14 mouse cellular contexts compared by ENCODE assay signal in the genomic region with DNA sequence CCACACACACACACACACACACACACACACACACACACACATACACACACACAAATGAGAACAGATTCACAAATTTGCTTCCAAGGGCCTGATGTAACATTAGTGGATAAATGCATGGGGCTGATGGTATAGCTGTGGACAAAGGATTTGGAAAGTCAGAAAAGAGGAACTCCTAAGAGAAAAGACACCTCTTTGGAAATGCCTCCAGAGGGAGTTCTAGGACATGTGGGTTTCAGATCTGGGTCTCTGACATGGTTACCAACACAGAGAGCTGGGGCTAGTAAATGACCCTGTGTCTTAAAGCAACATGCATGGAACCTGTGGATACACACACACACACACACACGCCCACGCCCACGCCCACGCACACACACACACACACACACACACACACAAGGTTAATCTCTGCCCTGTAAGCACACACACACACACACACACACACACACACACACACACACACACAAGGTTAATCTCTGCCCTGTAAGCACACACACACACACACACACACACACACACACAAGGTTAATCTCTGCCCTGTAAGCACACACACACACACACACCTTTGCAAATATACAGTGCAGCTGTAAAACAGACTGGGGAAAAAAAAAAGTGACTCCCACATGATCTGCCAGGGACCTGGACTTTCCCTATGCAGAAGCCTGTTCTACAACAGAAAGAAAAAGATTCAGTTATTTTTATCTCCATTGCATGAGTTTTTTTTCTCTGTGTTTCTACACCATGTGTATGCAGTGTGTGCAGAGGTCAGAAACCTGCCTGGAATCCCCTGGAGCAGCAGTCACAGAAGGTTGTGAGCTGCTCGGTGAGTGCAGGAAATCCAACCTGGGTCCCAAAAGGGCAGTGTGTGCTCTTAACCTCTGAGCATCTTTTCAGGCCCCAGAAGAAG. TPM values are rescaled to one million over a fixed set of nuclear protein-coding genes. Genes with fewer than 3 reads are reported as not detected.
DNase-seq lines count a peak whose midpoint lies in the region; ATAC-seq lines count a peak whose summit lies in the region.
"Not testable (repeated sequence)": the region's sequence is repeated elsewhere in the genome, so short reads cannot be mapped to it uniquely, and the experiment has no call there.
"Had no signal": no experiment of that assay in that cellular context is flagged by ENCODE, and none has a peak within 500 bp of the region (broad histone marks: within the 10 kb centered on the region; RNA-seq: fewer than 3 reads in every experiment).

No protein-coding gene starts in this region.

- 0 out of 2 replicates have a peak, but pooled peaks have one; percentile 3 for ATAC-seq in forebrain, embryonic 13.5 days
- not testable (repeated sequence) for ATAC-seq in heart, embryonic 11.5 days (replicated peaks; ENCODE audit: insufficient number of reproducible peaks, low FRiP score, low TSS enrichment); hindbrain, embryonic 12.5 days (ENCODE audit: low FRiP score); kidney, embryonic 14.5 days (ENCODE audit: low FRiP score, low TSS enrichment); limb, embryonic 15.5 days (ENCODE audit: insufficient number of reproducible peaks, low FRiP score, low TSS enrichment, low read depth); neural tube, embryonic 15.5 days (ENCODE audit: low FRiP score)
- peak; percentile 55 for ATAC-seq in megakaryocyte progenitor cell, adult 5-6 weeks (replicated peaks; ENCODE audit: poor library complexity)

- not testable (repeated sequence) for DNase-seq in embryonic facial prominence, embryonic 10.5 days (ENCODE audit: low spot score)

- not testable (repeated sequence) for H3K27me3 ChIP-seq in embryonic facial prominence, embryonic 10.5 days (replicated peaks; ENCODE audit: low read depth, poor library complexity, severe bottlenecking); forebrain, embryonic 13.5 days; heart, embryonic 11.5 days (ENCODE audit: control insufficient read depth, insufficient read depth, low read length); hindbrain, embryonic 12.5 days; kidney, embryonic 14.5 days (ENCODE audit: control insufficient read depth, insufficient read depth, low read length); limb, embryonic 15.5 days; neural tube, embryonic 15.5 days (replicated peaks)

- H3K4me1 ChIP-seq in embryonic facial prominence, embryonic 10.5 days; forebrain, embryonic 13.5 days; heart, embryonic 11.5 days (ENCODE audit: control insufficient read depth, insufficient read depth, low read length); hindbrain, embryonic 12.5 days; kidney, embryonic 14.5 days (ENCODE audit: control insufficient read depth, insufficient read depth, low read length); limb, embryonic 15.5 days; neural tube, embryonic 15.5 days: not testable (repeated sequence)

- peak overlapping the region; percentile 18; the same call in 1 of the 2 replicates for H3K4me2 ChIP-seq in forebrain, embryonic 13.5 days
- peak overlapping the region; percentile 39 for H3K4me2 ChIP-seq in heart, embryonic 11.5 days
- peak overlapping the region; percentile 34 for H3K4me2 ChIP-seq in hindbrain, embryonic 12.5 days (replicated peaks)
- H3K4me2 ChIP-seq in kidney, embryonic 14.5 days (replicated peaks; ENCODE audit: low read depth, low read length), result peak overlapping the region; percentile 24; the same call in 1 of the 2 replicates
- peak overlapping the region; percentile 22; the same call in 1 of the 2 replicates for H3K4me2 ChIP-seq in limb, embryonic 15.5 days
- peak overlapping the region; percentile 27; the same call in 1 of the 2 replicates for H3K4me2 ChIP-seq in neural tube, embryonic 15.5 days

- not testable (repeated sequence) for H3K9ac ChIP-seq in forebrain, embryonic 13.5 days; heart, embryonic 11.5 days (ENCODE audit: low read depth, low read length); hindbrain, embryonic 12.5 days; kidney, embryonic 14.5 days (ENCODE audit: low read depth, low read length); limb, embryonic 15.5 days; neural tube, embryonic 15.5 days (replicated peaks)

- H3K4me3 ChIP-seq in embryonic facial prominence, embryonic 10.5 days, result peak overlapping the region; percentile 37; the same call in 1 of the 2 replicates
- not testable (repeated sequence) for H3K4me3 ChIP-seq in forebrain, embryonic 13.5 days; hindbrain, embryonic 12.5 days; kidney, embryonic 14.5 days (ENCODE audit: low read length); limb, embryonic 15.5 days; neural tube, embryonic 15.5 days (replicated peaks)
- H3K4me3 ChIP-seq in heart, embryonic 11.5 days (ENCODE audit: low read depth, low read length), result peak overlapping the region; percentile 12; the same call in 1 of the 2 replicates

- H3K27ac ChIP-seq in embryonic facial prominence, embryonic 10.5 days (replicated peaks); forebrain, embryonic 13.5 days; heart, embryonic 11.5 days (ENCODE audit: low read depth, low read length); hindbrain, embryonic 12.5 days; kidney, embryonic 14.5 days (ENCODE audit: low read depth, low read length); limb, embryonic 15.5 days; neural tube, embryonic 15.5 days (replicated peaks): not testable (repeated sequence)

- not testable (repeated sequence) for H3K9me3 ChIP-seq in embryonic facial prominence, embryonic 10.5 days; forebrain, embryonic 13.5 days (replicated peaks); heart, embryonic 11.5 days (replicated peaks; ENCODE audit: control insufficient read depth, low read length); hindbrain, embryonic 12.5 days (replicated peaks); kidney, embryonic 14.5 days (ENCODE audit: control insufficient read depth, low read length); limb, embryonic 15.5 days; neural tube, embryonic 15.5 days (replicated peaks)

- H3K36me3 ChIP-seq in embryonic facial prominence, embryonic 10.5 days (replicated peaks); forebrain, embryonic 13.5 days (ENCODE audit: poor library complexity, severe bottlenecking); heart, embryonic 11.5 days (ENCODE audit: control insufficient read depth, insufficient read depth, low read length); hindbrain, embryonic 12.5 days; kidney, embryonic 14.5 days (ENCODE audit: control insufficient read depth, insufficient read depth, low read length); limb, embryonic 15.5 days; neural tube, embryonic 15.5 days: not testable (repeated sequence)

- 47% methylated on average over 5 of the region's 5 CpGs for WGBS in embryonic facial prominence, embryonic 10.5 days
- 40% methylated on average over 1 of the region's 5 CpGs for WGBS in forebrain, embryonic 13.5 days
- WGBS in heart, embryonic 11.5 days (ENCODE audit: insufficient replicate concordance), result 54% methylated on average over 4 of the region's 5 CpGs
- 58% methylated on average over 5 of the region's 5 CpGs for WGBS in hindbrain, embryonic 12.5 days
- 71% methylated on average over 4 of the region's 5 CpGs for WGBS in kidney, embryonic 14.5 days
- WGBS in limb, embryonic 15.5 days, result 40% methylated on average over 1 of the region's 5 CpGs
- 85% methylated on average over 4 of the region's 5 CpGs for WGBS in neural tube, embryonic 15.5 days

RNA-seq across cellular contexts. Expression of gene H60b, which starts 14.3 kb away (rescaled TPM):
- polyA plus RNA-seq in embryonic facial prominence, embryonic 10.5 days (2016; fragmentation: Nextera tagmentation; extraction: Ambion mirVana), result 0.25 and 0.72 TPM in 2 replicates
- polyA plus RNA-seq in forebrain, embryonic 13.5 days (2015; fragmentation: Nextera tagmentation; extraction: Ambion mirVana), result 0.61 and 0.81 TPM in 2 replicates
- polyA plus RNA-seq in heart, embryonic 11.5 days (2014; fragmentation: Nextera tagmentation; extraction: Ambion mirVana), result 0.39 and 0.49 TPM in 2 replicates
- polyA plus RNA-seq in hindbrain, embryonic 12.5 days (2016; fragmentation: Nextera tagmentation; extraction: Ambion mirVana), result 0.85 and 1.2 TPM in 2 replicates
- 1.2 and 1.5 TPM in 2 replicates for polyA plus RNA-seq in kidney, embryonic 14.5 days (2014; fragmentation: Nextera tagmentation; extraction: Ambion mirVana)
- polyA plus RNA-seq in limb, embryonic 15.5 days (2015; fragmentation: Nextera tagmentation; extraction: Ambion mirVana), result 0.55 and 0.67 TPM in 2 replicates
- total RNA-seq in megakaryocyte progenitor cell, adult 5-6 weeks (2015), result not detected in 2 replicates
- total RNA-seq in megakaryocyte progenitor cell, adult 5-6 weeks (2017), result not detected in 2 replicates
- polyA plus RNA-seq in neural tube, embryonic 15.5 days (2015; fragmentation: Nextera tagmentation; extraction: Ambion mirVana), result 0.23 and 0.46 TPM in 2 replicates
- total RNA-seq: heart, adult 8-10 months; layer of hippocampus, postnatal 14 days; MEL had no signal
- polyA plus RNA-seq: large intestine, adult 2 months; thymus, adult 2 months had no signal

RNA-seq across cellular contexts. Expression of gene Raet1e, which starts 14.3 kb away (rescaled TPM):
- 12.2 and 16.1 TPM in 2 replicates for polyA plus RNA-seq in embryonic facial prominence, embryonic 10.5 days (2016; fragmentation: Nextera tagmentation; extraction: Ambion mirVana)
- polyA plus RNA-seq in forebrain, embryonic 13.5 days (2015; fragmentation: Nextera tagmentation; extraction: Ambion mirVana), result 2.5 and 2.8 TPM in 2 replicates
- polyA plus RNA-seq in heart, embryonic 11.5 days (2014; fragmentation: Nextera tagmentation; extraction: Ambion mirVana), result 6.1 and 7.9 TPM in 2 replicates
- polyA plus RNA-seq in hindbrain, embryonic 12.5 days (2016; fragmentation: Nextera tagmentation; extraction: Ambion mirVana), result 6.1 and 6.8 TPM in 2 replicates
- 12.2 and 14.6 TPM in 2 replicates for polyA plus RNA-seq in kidney, embryonic 14.5 days (2014; fragmentation: Nextera tagmentation; extraction: Ambion mirVana)
- 6.8 and 7.1 TPM in 2 replicates for polyA plus RNA-seq in limb, embryonic 15.5 days (2015; fragmentation: Nextera tagmentation; extraction: Ambion mirVana)
- 0.83 TPM in 1 of 2 replicates, not detected in the other for total RNA-seq in megakaryocyte progenitor cell, adult 5-6 weeks (2015)
- total RNA-seq in megakaryocyte progenitor cell, adult 5-6 weeks (2017), result 0.37 and 0.71 TPM in 2 replicates
- polyA plus RNA-seq in neural tube, embryonic 15.5 days (2015; fragmentation: Nextera tagmentation; extraction: Ambion mirVana), result 0.91 and 1.4 TPM in 2 replicates
- total RNA-seq: heart, adult 8-10 months; layer of hippocampus, postnatal 14 days; MEL had no signal
- polyA plus RNA-seq: frontal cortex, adult 2 months had no signal

RNA-seq across cellular contexts. Expression of gene E030030I06Rik, which starts 23.6 kb away (rescaled TPM):
- 17.6 and 23.7 TPM in 2 replicates for polyA plus RNA-seq in embryonic facial prominence, embryonic 10.5 days (2016; fragmentation: Nextera tagmentation; extraction: Ambion mirVana)
- polyA plus RNA-seq in forebrain, embryonic 13.5 days (2015; fragmentation: Nextera tagmentation; extraction: Ambion mirVana), result 8.9 and 10.3 TPM in 2 replicates
- polyA plus RNA-seq in heart, embryonic 11.5 days (2014; fragmentation: Nextera tagmentation; extraction: Ambion mirVana), result 14.5 and 19.8 TPM in 2 replicates
- 13.5 and 15.6 TPM in 2 replicates for polyA plus RNA-seq in hindbrain, embryonic 12.5 days (2016; fragmentation: Nextera tagmentation; extraction: Ambion mirVana)
- polyA plus RNA-seq in kidney, embryonic 14.5 days (2014; fragmentation: Nextera tagmentation; extraction: Ambion mirVana), result 35.5 and 42.1 TPM in 2 replicates
- polyA plus RNA-seq in limb, embryonic 15.5 days (2015; fragmentation: Nextera tagmentation; extraction: Ambion mirVana), result 10.8 and 17.5 TPM in 2 replicates
- 2.1 and 3.4 TPM in 2 replicates for total RNA-seq in megakaryocyte progenitor cell, adult 5-6 weeks (2015)
- total RNA-seq in megakaryocyte progenitor cell, adult 5-6 weeks (2017), result 4.5 and 32.2 TPM in 2 replicates
- polyA plus RNA-seq in neural tube, embryonic 15.5 days (2015; fragmentation: Nextera tagmentation; extraction: Ambion mirVana), result 1.6 and 3.4 TPM in 2 replicates
